Mouse (Mus musculus) small intestine, adult 2 months (tissue): ENCODE data around the gene Mbd4.

ENCODE experiments used
- CTCF ChIP-seq: fragments of 200-500 bp; IDR thresholded peaks from 2 replicates; pipeline ENCODE4 v1.5.1; 2012; ENCODE audit warnings: low read depth, mild to moderate bottlenecking, control low read depth, inconsistent platforms, low read length, moderate library complexity, mixed read lengths; ENCODE audit not compliant: insufficient replicate concordance, insufficient read length; ENCODE audit errors: extremely low read depth
- POLR2A ChIP-seq: fragments of 200-500 bp; IDR thresholded peaks from 2 replicates; pipeline ENCODE4 v1.6.1; 2012; ENCODE audit warnings: low read depth, mild to moderate bottlenecking, control low read depth, inconsistent platforms, low read length, moderate library complexity

DNA sequence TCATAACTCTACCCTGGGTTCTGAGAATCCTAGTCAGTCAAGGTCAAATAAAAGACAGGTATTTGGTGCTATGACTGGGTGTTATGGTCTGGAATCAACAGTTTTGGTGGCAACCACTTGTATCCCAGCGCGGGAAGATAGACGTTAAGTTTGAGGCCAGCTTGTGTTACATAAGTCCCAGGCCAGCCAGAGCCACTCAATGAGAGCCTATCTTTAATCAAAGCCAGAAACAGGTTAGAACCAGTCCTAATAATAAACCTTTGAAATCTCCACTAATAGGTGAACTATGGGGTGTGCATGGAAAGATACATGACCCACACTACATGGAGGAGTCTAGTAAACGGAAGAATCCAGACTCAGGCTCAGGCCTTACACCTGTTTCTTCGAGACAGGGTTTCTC is 14.4 kb downstream of the Mbd4 start:
- no peak for TF ChIP-seq CTCF
- TF ChIP-seq POLR2A: no peak
